ENCODE assay signal across 8 mouse cellular contexts in genomic region chr1:55886383-55887070, GRCm38 (mm10).
DNase-seq lines count a peak whose midpoint lies in the region; ATAC-seq and TF ChIP-seq lines count a peak whose summit lies in the region.

No protein-coding gene starts in this region.

- peak; percentile 55 for TF ChIP-seq RAD21 in MEL (IDR thresholded peaks at IDR 0.05; ENCODE audit: low read depth, low read length)

- no peak for TF ChIP-seq EP300 in MEL (IDR thresholded peaks at IDR 0.05; ENCODE audit: low read depth in 1 of 2, low read length in 2 of 2)

- no peak for TF ChIP-seq POLR2A in MEL (IDR thresholded peaks at IDR 0.05; ENCODE audit: control insufficient read depth in 1 of 2, insufficient read depth in 1 of 2, low read depth in 1 of 2, low read length in 2 of 2, poor library complexity in 1 of 2)

- H3K79me2 ChIP-seq in MEL (ENCODE audit: control insufficient read depth, insufficient read depth, low read length, poor library complexity) = no peaks in the 10 kb centered on the region

- ATAC-seq in granulocyte monocyte progenitor cell, adult 5-6 weeks (replicated peaks; ENCODE audit: poor library complexity, severe bottlenecking) = peak; percentile 62
- ATAC-seq in midbrain, embryonic 14.5 days (ENCODE audit: low FRiP score, low TSS enrichment) = peak; percentile 46; the same call in 1 of the 2 replicates

- no peaks in the 10 kb centered on the region for H3K36me3 ChIP-seq in MEL (ENCODE audit: control insufficient read depth in 1 of 2, insufficient read depth in 2 of 2, low read length in 2 of 2)
- no peaks in the 10 kb centered on the region for H3K36me3 ChIP-seq in midbrain, embryonic 14.5 days (ENCODE audit: control insufficient read depth, insufficient read depth, low read length)

- H3K9me3 ChIP-seq in MEL (replicated peaks; ENCODE audit: insufficient read depth, low read length) = no peaks in the 10 kb centered on the region
- H3K9me3 ChIP-seq in midbrain, embryonic 14.5 days (ENCODE audit: control insufficient read depth, low read length) = no peaks in the 10 kb centered on the region

- H3K4me2 ChIP-seq in midbrain, embryonic 14.5 days (ENCODE audit: low read length) = no peak overlapping the region

- no peaks in the 10 kb centered on the region for H3K27me3 ChIP-seq in MEL (ENCODE audit: control insufficient read depth in 1 of 2, insufficient read depth in 2 of 2, low read length in 2 of 2)
- peaks cover 60% of the 10 kb centered on the region for H3K27me3 ChIP-seq in midbrain, embryonic 14.5 days (ENCODE audit: control insufficient read depth, insufficient read depth, low read length)

- no peaks in the 10 kb centered on the region for H3K4me1 ChIP-seq in MEL (ENCODE audit: control insufficient read depth in 1 of 2, insufficient read depth in 2 of 2, low read length in 2 of 2)
- H3K4me1 ChIP-seq in midbrain, embryonic 14.5 days (ENCODE audit: control insufficient read depth, insufficient read depth, low read length) = peaks cover 17% of the 10 kb centered on the region; the same call in 1 of the 2 replicates

- H3K4me3 ChIP-seq in MEL (ENCODE audit: control insufficient read depth in 1 of 2, insufficient read depth in 1 of 2, low read depth in 2 of 2, low read length in 2 of 2) = no peak overlapping the region
- no peak overlapping the region for H3K4me3 ChIP-seq in midbrain, embryonic 14.5 days (replicated peaks; ENCODE audit: low read depth, low read length)

- no peak overlapping the region for H3K27ac ChIP-seq in MEL (ENCODE audit: control insufficient read depth, low read depth, low read length)
- H3K27ac ChIP-seq in midbrain, embryonic 14.5 days (replicated peaks; ENCODE audit: low read depth, low read length) = no peak overlapping the region

- no peak overlapping the region for H3K9ac ChIP-seq in MEL (ENCODE audit: control insufficient read depth, low read depth, low read length, poor library complexity, severe bottlenecking)
- no peak overlapping the region for H3K9ac ChIP-seq in midbrain, embryonic 14.5 days (replicated peaks; ENCODE audit: low read length)

- WGBS in midbrain, embryonic 14.5 days = 7% methylated on average over 5 of the region's 5 CpGs

- peak; percentile 10 to 31 for DNase-seq in heart, postnatal 36 days
- DNase-seq in heart, adult 9 months (ENCODE audit: low spot score in 2 of 2) = no peak
- peak; percentile 20 for DNase-seq in MEL (ENCODE audit: low read depth, low spot score)
- DNase-seq in cerebellum, postnatal 14 days = peak; percentile 83 to 85
- DNase-seq in layer of hippocampus, postnatal 36 days = peak; percentile 36 to 45
- peak; percentile 91 for DNase-seq in midbrain, embryonic 14.5 days
- DNase-seq in spleen, postnatal 36 days (ENCODE audit: low spot score in 2 of 2) = no peak

- peak; percentile 19 to 58 (median 23); a peak in 4 of 6 replicates for TF ChIP-seq CTCF in MEL (IDR thresholded peaks at IDR 0.05 in 2 of 3, conservative IDR thresholded peaks at IDR 0.05 in 1 of 3; ENCODE audit: control insufficient read depth in 1 of 3, insufficient read depth in 1 of 3, low read depth in 2 of 3, low read length in 3 of 3, poor library complexity in 1 of 3, severe bottlenecking in 1 of 3)

- intact Hi-C loops in heart, postnatal 36 days (cut with DNase I) = loop anchor here (2.0 to 5.0 kb wide), 2 partner anchors 1091 to 1318 kb away; partner anchors contain the start of gene Satb2

TF ChIP-seq in MEL, 35 proteins besides CTCF, POLR2A, EP300 and RAD21:
- no peak for TF ChIP-seq MAFK (IDR thresholded peaks at IDR 0.05; ENCODE audit: borderline replicate concordance, low read depth, low read length)
- TF ChIP-seq TCF12 (IDR thresholded peaks at IDR 0.05; ENCODE audit: low read depth, low read length) = no peak
- no peak for TF ChIP-seq JUND (IDR thresholded peaks at IDR 0.05; ENCODE audit: low read depth, low read length)
- no peak for TF ChIP-seq GABPA (IDR thresholded peaks at IDR 0.05; ENCODE audit: low read depth, low read length)
- TF ChIP-seq MYC (IDR thresholded peaks at IDR 0.05; ENCODE audit: low read depth, low read length) = no peak
- TF ChIP-seq CHD2 (IDR thresholded peaks at IDR 0.05; ENCODE audit: low read length) = no peak
- no peak for TF ChIP-seq SIN3A (IDR thresholded peaks at IDR 0.05; ENCODE audit: low read length)
- TF ChIP-seq ZC3H11A (IDR thresholded peaks at IDR 0.05; ENCODE audit: low read depth, low read length) = peak; percentile 21; the same call in 1 of the 2 replicates
- no peak for TF ChIP-seq MEF2A (IDR thresholded peaks at IDR 0.05; ENCODE audit: extremely low read depth, insufficient replicate concordance, low read depth, low read length, poor library complexity, severe bottlenecking)
- no peak for TF ChIP-seq NELFE (IDR thresholded peaks at IDR 0.05; ENCODE audit: low read depth, low read length)
- no peak for TF ChIP-seq E2F4 (IDR thresholded peaks at IDR 0.05; ENCODE audit: borderline replicate concordance, low read depth, low read length)
- TF ChIP-seq USF2 (IDR thresholded peaks at IDR 0.05; ENCODE audit: borderline replicate concordance in 1 of 2, insufficient read depth in 1 of 2, low read depth in 1 of 2, low read length in 2 of 2) = no peak
- TF ChIP-seq SMC3 (IDR thresholded peaks at IDR 0.05; ENCODE audit: low read depth, low read length) = peak; percentile 49
- TF ChIP-seq POLR2AphosphoS2 (IDR thresholded peaks at IDR 0.05; ENCODE audit: low read length) = no peak
- TF ChIP-seq NRF1 (IDR thresholded peaks at IDR 0.05; ENCODE audit: insufficient read depth, low read depth, low read length, poor library complexity, severe bottlenecking) = no peak
- no peak for TF ChIP-seq MAZ (IDR thresholded peaks at IDR 0.05; ENCODE audit: low read depth, low read length)

Comparison
In these comparisons a context has a peak if more than half of its experiments do, and no peak if none do; other contexts are left out.
1. DNase-seq: peak in heart, postnatal 36 days (2 of 2), MEL (single experiment), cerebellum, postnatal 14 days (2 of 2), layer of hippocampus, postnatal 36 days (2 of 2) and midbrain, embryonic 14.5 days (single experiment); none in heart, adult 9 months (0 of 2) and spleen, postnatal 36 days (0 of 2).